Mouse (Mus musculus) thymus, adult 18-20 months (tissue): Measurements from ENCODE around the gene Lsm14b.

Experiments
- DNase-seq, 2 experiments: peaks; one replicate each; pipeline ENCODE4 v3.0.0; 2022; ENCODE audit warnings: mixed read lengths in 2 of 2

Lsm14b gene

DNA sequence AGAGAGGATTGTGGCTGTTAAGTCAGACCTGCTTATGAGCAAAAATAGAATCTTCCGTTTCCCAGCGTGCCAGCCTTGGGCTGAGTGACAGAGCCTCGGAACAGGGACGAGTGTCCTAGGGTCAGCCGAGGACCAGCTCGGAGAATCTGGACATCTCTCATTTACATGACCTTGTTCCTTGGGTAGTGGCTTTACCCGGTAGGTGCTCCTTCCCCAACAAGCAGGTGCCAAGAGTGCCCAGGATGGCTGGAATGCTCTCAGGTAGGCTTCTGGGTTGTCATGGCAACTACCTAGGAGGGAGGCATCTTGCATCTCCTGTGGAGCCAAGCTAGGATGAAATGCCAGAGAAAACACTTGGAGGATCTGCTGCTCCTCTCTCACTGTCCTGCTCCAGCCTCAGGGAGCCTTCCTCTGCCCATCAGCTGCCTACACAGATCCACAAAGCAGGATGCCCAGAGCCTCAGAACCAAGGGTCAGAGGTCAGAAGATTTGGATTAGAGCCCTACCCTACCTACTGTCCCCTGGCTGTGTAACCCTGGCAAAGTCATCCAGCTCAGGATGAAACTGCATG is 4.6 kb upstream of the Lsm14b start:
- DNase-seq: no peak

DNA sequence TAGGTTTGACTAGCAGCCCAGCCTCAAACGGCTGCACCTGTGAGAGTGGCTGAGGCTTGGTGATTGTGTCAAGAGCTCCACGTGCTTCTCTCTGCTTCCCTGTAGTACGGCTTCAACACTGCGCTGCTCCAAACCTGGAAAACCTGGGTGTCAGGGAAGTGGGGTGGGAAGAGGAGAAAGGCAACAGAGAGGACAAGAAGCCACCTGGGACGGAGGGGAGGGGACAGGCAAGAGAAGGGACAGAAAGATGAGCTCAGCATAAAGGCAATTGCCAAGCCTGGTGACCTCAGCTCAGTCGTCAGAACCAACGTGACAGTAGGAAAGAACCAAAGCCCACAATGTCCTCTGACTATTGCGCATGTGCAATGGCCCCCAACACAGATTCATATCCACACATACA is 3.9 kb upstream of the Lsm14b start:
- DNase-seq: no peak

DNA sequence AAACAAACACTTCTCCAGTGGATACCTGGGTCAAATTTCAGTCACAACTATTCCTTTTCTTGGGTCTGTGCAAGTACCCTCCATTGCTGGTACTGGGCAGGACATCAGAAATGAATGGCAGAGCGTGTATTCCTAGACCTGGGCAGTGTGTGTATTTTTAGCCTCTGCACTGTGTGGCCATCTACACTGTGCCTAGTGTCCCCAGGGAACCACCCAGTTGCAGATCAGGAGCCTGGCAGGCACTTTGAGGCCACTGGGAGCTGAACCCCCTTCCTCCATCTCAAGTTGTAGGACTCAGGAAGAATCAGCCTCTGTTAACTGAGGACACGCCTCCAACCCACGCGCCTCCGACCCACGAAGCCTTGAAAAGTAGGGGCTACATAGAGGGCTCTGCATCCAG is 2.0 kb upstream of the Lsm14b start:
- no peak for DNase-seq

DNA sequence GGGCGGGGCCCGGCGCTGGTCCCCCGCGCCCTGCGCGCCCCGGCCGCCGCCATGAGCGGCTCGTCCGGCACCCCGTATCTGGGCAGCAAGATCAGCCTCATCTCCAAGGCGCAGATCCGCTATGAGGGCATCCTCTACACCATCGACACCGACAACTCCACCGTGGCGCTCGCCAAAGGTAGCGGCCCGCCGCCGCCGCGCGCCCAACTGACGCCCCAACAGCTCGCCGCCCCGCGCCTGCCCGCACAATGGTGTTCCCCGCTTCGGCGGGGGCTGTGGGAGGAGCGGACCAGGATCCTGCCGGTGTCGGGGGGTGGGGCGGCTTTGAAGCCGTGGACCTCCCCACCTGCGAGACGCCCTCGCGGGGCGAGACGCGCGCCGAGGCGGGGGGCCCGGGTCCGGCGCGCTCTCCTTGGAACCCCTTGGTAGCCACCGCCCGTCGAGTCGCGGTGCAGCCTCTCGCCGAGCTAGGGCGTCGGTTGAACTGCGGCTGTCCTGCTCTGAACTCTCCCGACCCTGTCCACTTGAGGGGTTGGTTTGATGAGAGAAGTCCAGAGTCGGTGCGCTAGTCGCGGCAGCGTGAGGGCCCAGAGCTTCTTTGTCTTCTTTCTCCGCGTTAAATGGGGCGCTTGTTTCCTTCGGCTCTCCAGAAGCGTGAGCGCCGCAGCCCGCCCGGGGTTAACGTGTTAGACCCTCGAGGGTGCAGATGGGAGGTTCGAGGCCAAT is 511 bp downstream of the Lsm14b start:
- peak; percentile 63 to 67 for DNase-seq

DNA sequence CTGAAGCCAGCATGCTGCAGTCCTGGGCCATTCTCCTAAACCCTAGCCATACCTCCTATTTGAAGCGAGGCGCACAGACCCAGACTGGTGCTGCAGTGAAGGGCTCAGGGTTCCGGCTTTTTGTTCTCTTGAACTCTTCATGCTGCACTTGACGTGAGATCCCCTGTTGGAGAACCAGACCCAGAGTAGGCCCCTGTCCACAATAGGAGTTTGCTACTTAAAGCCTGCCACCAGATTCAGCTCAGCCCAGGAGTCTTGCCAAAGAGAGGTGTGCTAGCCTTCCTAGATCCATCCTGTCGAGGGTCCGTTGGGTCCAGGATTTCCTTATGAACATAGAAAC is 1.0 kb downstream of the Lsm14b start:
- no peak for DNase-seq

DNA sequence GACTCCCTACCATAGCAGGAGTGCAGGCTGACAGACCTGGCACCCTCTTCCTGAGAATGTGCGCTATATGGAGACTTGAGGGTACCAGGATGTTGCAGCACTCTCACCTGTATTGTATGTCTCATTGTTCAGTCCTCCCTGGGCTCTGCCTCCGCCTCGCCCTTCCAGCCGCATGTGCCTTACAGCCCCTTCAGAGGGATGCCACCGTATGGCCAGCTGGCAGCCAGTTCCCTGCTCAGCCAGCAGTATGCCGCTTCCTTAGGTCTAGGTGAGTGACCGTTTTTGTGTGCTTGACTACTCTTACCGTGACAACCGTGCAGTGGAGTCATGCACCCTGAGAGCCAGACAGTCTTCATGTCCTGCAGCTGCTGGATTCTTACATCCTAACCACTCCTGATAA is 3.0 kb downstream of the Lsm14b start:
- DNase-seq: no peak

DNA sequence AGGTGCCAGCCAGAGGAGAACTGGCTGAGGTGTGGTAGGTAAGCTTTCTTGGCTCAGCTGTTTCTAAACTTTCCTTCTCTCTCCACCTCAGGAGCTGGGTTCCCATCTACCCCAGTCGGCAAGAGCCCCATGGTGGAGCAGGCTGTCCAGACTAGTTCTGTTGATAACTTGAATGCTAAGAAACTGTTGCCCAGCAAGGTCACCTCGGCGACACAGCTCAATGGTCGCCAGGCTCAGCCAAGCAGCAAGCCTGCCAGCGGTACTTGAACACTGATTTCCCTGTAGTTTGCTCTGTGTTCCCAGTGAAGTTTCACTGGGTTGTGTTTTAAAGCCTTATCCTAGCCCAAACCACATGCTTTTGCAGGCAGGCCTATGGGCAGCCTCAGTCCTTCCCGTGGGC is 6.5 kb downstream of the Lsm14b start:
- no peak for DNase-seq

DNA sequence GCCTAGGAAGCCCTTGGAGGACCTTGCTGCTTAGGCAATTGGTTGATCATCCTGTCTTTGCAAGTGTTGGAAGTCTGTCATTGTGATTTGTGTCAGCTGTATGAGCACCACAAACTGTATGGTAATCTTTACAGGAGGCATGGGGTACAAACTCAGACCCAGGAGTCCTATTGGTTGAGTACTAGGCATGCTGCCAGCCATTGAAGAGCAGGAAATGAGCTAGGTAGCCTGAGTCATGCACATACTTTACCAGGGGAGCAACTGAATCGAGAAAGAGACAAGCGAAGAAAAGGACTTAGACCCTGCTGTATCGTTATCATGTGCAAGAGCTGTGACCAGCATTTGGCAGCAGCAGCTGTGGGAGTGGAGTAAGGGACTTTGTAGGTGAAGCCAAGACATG is 8.1 kb downstream of the Lsm14b start:
- DNase-seq: no peak

DNA sequence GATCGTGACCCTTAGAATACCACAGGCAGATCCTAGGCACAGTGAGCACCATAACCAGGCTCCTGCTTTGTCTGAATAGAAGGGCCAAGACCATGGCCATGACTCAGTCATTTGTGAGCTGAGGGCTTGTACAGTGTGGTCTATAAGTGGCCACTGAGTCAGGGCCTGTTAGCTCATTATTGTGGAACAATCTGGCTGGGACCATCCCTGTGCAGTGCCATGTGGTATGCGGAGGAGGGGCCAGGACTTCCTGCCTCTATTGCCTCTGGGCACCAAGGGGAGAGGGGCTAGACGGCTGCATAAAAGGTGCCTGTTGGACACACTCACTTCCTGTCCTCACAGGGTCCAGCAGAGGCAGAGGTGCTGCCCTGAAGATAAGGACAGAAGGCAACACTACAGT is 9.2 kb downstream of the Lsm14b start:
- DNase-seq: no peak

DNA sequence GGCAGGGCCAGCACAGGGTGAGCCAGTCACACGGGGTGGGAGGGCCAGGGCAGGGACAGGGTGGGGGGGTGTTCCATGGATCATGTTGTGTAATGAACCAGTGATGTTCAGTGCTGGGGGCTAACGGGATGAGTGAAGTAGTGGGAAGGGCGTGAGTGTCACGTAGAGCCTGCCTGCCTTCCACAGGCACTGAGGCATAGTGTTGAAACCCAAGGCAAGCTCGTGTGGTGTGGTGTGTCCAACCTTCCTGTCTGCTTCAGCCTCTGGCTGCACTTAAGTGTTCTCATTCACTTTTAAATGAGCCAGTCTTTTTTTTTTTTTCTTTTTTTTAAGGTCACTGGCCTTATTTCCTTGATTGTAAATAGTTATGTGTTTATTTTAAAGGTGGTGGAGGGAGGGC is 10.0 kb downstream of the Lsm14b start:
- no peak for DNase-seq

DNA sequence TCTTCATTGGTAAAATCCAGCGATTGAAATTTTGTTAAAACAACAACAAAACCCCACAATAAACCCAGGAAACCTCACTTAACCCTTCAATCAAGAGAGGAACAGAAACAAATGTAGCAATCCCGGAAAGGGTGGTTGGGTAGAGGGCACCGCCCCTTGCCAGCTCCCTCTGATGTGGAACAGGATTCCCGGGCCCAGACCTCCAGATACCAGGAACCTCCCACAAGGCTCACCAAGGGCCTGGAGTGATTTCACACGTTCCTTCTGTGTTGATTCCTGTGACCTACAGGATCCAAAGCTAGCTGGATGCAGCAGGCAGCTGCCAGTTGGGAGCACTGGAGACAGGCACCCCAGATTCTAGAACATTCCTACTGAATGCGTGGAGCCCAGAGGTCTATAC is 15.6 kb downstream of the Lsm14b start:
- no peak for DNase-seq

DNA sequence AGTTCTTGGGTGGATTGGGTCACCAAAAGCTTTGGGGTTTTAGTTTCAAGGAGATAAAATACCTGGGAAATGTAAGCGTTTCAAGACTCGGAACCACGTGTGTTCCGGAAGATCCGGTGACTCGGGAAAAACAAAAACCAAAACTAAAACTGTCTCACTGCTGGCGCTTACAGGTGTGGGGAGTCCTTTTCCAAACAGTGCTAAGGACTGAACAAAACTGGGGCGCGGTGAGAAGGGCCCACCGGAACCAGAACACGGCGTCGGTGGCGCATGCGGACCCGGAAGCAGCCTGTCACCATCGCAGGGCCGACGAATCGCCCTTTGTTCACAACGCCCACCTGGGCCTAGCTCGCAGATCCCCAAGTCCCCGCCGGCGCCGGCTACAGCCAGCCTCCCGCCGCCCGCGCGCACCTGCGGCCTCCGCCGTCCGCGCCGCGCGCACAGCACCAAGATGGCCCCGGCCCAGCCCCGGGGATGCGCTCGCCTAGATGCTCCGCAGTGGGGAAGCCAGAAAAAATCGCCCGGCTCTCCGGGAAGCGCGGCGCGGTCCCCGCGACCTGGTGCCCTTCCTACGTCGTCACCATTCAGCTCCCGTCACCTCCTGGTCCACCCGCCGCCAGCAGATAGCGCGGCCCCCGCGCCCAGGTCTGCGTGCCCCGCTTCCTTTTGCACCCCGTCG is 16.9 kb downstream of the Lsm14b start:
- peak in 1 of 2 experiments; percentile 42 for DNase-seq

DNA sequence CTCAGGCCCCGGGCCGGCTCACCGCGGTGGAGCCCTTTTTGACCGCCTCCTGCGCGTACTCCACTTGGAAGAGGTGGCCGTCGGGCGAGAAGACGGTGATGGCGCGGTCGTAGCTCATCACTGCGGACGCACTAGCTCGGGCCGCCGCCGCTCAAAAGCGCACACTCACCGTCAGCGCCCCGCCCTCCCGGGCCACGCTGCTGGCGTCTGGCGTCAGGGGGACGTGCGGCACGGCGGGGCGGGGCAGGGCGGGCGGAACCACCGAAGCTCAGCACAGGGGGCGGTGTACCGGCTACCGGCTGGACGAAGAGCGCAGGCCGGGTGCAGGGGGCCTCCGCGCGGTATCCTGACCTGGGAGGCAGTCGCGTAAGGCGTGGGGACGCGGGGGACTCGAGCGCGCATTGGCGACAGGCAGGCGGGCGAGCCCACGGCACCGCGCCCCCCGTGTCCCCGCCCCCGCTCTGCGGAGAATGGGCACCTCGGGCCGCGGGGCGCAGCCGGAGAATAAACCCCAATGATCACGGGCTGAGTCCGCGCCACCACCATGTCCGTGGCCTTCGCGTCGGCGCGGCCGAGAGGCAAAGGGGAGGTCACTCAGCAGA is 17.6 kb downstream of the Lsm14b start, which contains the start of the genes Psma7 and Ss18l1:
TSS of gene Psma7 (minus strand) at position 178 of the 602 bp plus-strand sequence.
TSS of gene Ss18l1 (plus strand) at position 254 of the 602 bp plus-strand sequence.
- peak; percentile 80 to 81 for DNase-seq

DNA sequence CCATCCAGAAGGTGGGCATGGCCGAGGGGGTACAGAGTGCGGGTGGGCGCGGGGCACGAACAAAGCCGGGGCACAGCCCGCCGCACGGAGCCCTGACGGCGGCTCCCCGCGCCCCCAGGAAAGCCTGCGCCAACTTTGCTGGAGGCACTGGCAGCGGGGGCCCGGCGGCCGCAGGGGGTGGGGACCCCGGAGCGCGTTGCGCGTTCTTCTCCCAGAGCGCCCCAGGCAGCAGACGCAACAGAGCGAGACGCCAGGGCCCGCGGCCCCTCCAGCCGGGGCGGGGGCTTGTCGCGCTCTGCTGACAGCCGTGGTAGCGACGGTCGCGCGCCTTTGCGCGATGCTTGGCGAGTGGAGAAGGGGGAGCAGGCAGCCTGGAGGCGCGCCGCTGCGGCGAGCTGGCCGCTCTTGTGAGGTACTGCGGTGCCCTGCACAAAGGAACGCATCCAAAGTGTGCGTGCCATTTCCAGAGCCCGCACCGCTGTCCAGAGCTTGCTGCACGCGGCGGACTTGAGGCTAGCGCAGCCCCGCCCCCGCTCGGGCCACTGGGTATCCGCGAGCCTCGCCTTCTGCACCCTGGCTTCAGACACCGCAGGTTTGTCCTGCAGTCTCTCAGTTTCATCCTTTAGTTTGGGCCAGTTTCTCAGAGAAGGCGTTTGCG is 18.2 kb downstream of the Lsm14b start:
- DNase-seq: peak; percentile 53 to 66

DNA sequence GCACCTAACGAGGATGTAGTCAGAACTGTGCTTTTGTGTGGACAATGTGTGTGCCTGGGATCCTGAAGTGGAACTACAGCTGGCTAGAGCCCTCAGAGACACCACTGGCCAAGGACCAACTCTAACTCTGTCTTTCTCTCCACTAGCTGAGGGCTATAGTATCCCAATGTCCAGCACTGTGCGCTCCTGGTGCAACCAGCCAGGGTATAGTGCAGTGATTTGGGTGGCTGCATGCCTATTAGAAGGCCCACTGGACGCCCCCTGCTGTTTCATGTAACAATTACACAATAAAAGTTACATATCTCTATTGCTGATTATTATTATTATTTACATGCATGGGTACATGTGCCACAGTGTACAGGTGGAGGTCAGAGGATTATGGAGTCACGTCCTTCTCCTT is 20.5 kb downstream of the Lsm14b start:
- DNase-seq: no peak

DNA sequence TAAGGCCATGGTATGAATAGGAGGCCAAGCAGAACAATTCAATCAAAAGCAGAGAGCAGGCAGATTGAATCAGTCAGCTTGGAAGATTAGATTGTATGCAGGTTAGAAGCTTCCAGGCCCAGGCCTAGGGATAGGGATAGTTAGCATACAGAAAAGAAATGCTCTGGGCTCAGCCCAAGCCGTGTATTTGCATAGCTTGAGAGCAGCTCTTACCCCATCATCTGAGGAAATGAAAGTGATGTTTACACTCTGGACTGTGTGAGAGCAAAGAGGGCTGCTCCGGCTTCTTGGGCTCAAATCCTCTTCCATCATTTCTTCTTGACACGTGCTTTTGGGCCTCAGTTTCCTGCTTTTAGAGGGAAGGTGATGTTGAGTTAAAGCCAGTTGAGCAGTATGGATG is 22.8 kb downstream of the Lsm14b start:
- no peak for DNase-seq

DNA sequence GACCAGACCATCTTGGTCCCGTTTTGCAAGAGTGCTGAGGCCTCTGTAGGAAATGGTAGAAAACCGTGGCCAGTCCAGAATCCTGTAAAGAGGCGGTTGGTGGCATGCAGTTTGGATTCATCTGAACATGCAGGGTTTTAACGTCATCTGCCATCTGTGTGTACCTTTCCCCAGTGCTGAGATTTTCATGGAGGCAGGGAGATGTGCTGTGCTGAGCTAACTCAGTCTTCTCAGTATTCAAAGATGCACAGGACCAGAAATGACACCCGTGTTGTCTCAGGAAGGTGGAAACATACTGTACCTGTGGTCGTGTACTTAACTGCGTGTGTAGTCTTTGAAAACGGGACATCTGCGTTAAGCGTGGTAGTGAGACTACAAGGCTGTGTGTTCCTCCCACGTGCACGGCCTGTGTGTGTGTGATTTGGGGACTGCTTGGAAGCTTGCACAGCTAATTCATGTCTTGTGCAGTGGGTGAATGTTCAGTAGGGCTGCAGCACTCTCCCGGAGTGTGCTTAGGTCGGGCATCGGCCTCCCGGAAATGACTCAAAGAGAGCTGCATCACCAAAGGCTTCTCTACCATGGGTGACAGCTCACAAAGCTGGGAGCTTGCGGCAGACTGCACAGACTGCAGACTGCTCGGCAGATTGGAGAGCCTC is 23.3 kb downstream of the Lsm14b start:
- DNase-seq: no peak

DNA sequence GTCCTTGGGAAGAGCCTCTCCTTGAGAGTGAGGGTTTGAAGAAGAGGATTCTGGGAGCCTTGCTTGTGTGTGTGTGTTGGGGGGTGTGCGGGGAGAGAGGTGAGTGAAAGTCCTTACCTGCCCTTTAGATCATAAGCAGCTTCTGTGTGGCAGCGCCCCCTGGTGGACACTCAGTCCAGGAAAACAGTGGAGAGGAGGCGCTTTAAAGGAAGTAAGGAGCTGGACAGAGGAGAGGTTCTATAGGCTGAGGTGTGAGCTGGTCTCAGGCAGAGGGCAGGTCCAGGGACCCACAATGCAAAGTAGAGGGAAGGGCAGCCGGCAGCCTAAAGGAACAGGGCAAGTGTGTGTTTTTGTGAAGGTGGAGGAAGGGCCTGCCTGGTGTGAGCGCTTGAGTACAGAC is 26.2 kb downstream of the Lsm14b start:
- DNase-seq: peak; percentile 59 to 68

DNA sequence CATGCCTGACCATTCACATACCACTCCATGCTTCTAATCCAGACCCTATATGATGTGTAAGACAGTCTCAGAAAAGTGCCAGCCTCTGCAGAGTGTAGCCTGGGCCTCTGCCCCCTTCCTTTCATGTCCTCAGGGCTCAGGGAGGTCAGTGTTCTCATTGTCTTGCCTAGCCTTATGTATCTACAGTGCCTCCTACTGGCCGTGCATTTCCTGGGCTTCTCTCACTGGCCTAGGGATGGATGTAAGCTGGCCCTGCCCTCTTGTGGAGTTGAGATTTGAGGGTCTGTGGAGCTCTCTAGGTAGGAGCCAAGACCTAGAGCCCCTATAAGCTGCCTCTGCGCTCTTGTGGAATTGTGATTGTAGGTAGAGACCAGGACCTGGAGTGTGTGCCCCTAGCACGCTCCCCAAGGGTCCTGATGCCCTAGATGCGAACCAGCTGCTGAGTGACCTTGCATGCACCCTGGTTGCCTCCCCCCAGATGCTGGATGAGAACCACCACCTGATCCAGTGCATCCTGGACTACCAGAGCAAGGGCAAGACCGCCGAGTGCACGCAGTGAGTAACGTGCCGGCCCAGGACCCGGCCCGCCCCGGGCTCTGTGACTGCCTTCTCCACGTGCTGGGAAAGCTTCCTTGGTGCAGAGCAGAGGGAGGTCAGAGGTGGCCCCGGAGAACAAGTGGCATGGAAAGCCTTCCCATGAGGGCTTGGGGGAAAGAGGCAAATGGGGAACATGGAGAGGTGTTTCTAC is 27.4 kb downstream of the Lsm14b start:
- no peak for DNase-seq

DNA sequence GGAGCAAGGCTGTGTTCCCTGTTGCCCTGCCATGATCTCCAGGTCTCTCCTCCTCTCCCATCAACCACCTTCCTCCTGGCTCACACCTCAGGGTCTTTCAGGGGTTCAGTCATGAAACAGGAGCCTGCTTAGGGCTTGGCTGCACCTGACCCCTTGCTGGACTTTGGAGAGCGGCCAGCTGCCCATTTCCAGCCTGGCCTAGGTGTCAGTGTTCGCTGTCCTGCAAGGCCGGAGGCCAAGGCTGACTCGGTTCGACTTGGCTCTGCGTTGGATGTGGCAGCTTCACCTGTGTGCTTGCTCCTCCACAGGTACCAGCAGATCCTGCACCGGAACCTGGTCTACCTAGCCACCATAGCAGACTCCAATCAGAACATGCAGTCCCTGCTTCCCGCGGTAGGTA is 28.2 kb downstream of the Lsm14b start:
- DNase-seq: no peak

DNA sequence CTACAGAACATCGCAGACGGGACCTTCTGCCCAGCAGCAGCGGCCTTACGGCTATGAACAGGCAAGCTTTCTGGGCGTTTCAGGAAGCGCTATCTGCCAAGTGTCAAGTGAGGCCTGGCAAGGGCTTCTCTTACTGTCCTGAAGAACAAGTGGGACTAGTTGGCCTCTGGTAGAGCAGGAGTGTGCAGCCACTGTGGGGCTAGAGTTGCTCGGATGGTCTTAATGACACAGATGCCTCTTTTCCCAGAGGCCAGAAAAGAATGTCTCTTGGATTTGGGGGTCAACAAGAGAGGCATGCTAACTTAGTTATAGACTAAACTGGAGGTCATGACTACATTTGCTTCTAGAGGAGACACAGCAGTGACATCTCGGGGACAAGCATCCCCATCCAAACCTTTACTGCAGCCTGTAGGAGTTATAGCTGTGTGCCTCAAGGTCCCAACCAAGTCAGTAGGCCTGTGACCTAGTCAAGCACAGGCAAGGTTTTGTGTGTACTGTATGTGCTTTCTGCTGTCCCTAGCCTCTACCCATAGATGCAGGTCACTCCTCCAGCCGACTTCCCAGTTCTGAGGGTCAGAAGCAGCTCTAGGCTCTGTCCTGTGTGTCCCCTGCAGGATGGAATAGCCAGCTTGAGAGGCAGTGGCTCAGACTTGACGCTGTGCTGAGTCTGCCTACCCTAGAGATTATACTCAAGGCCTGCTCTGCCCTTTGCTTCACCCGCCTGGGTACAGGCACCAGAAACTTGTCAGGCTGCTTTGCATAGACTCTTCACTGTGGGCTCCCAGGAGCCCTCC is 38.7 kb downstream of the Lsm14b start:
- no peak for DNase-seq
